Mouse (Mus musculus) limb, embryonic 15.5 days (tissue): ENCODE measurements at regions not wholly inside any gene's neighbourhood (a gene's known extent, or its start where the extent isn't known, plus 50 kb on each side); places are given as distances from the start of the nearest gene placed in this dataset.

Experiments used
- ATAC-seq: fragments of 200-750 bp; cut with Nextera tagmentation; 2 replicates; pipeline ENCODE4 v1.8.0; 2017; ENCODE audit warnings: low read depth, moderate TSS enrichment; ENCODE audit not compliant: insufficient number of reproducible peaks, low FRiP score, low TSS enrichment
- H3K27ac ChIP-seq: fragments of 300-500 bp; sonication (generic); 2 replicates; pipeline ENCODE4 v1.5.1; 2015; ENCODE audit warnings: moderate library complexity, mild to moderate bottlenecking, inconsistent platforms
- H3K27me3 ChIP-seq: fragments of 300-500 bp; sonication (generic); 2 replicates; pipeline ENCODE4 v1.6.1; 2015; ENCODE audit warnings: inconsistent platforms
- H3K36me3 ChIP-seq: fragments of 300-500 bp; sonication (generic); 2 replicates; pipeline ENCODE4 v1.6.1; 2015; ENCODE audit warnings: inconsistent platforms
- H3K4me1 ChIP-seq: fragments of 300-500 bp; sonication (generic); 2 replicates; pipeline ENCODE4 v1.6.1; 2015; ENCODE audit warnings: inconsistent platforms
- H3K4me2 ChIP-seq: fragments of 300-500 bp; sonication (generic); 2 replicates; pipeline ENCODE4 v1.6.1; 2015; ENCODE audit warnings: mild to moderate bottlenecking, inconsistent platforms
- H3K4me3 ChIP-seq: fragments of 300-500 bp; sonication (generic); 2 replicates; pipeline ENCODE4 v1.5.1; 2015; ENCODE audit warnings: mild to moderate bottlenecking, inconsistent platforms
- H3K9ac ChIP-seq: fragments of 300-500 bp; sonication (generic); 2 replicates; pipeline ENCODE4 v1.6.1; 2015; ENCODE audit warnings: inconsistent platforms
- H3K9me3 ChIP-seq: fragments of 300-500 bp; sonication (generic); 2 replicates; pipeline ENCODE4 v1.6.1; 2016; ENCODE audit warnings: inconsistent platforms
- WGBS: fragments of 180-500 bp; shearing (Covaris S2); methylation state at CpG from one replicate; pipeline ENCODE4 v1.1.7; 2015; 5-methylcytosine and 5-hydroxymethylcytosine counted together

- no peak overlapping the region for H3K4me2 ChIP-seq
- no peak overlapping the region for H3K27ac ChIP-seq
- peaks cover 13% of the 10 kb centered on the region; the same call in 1 of the 2 replicates for H3K4me1 ChIP-seq
- H3K27me3 ChIP-seq: no peaks in the 10 kb centered on the region
- WGBS: 84% methylated on average over 3 of the region's 4 CpGs
- no peaks in the 10 kb centered on the region for H3K9me3 ChIP-seq
- H3K4me3 ChIP-seq: no peak overlapping the region
- no peaks in the 10 kb centered on the region for H3K36me3 ChIP-seq
- H3K9ac ChIP-seq: no peak overlapping the region
- ATAC-seq: no peak
Measured at GRCm38 (mm10) chr13:113536306-113536705, 82.1 kb downstream of the Snx18 start.

- peaks cover 13% of the 10 kb centered on the region; the same call in 1 of the 2 replicates for H3K4me1 ChIP-seq
- no peak overlapping the region for H3K4me2 ChIP-seq
- no peaks in the 10 kb centered on the region for H3K9me3 ChIP-seq
- H3K9ac ChIP-seq: no peak overlapping the region
- no peak for ATAC-seq
- WGBS: 38% methylated on average over 8 of the region's 8 CpGs
- H3K27ac ChIP-seq: peak overlapping the region; percentile 60; the same call in 1 of the 2 replicates
- no peaks in the 10 kb centered on the region for H3K36me3 ChIP-seq
- no peak overlapping the region for H3K4me3 ChIP-seq
- no peaks in the 10 kb centered on the region for H3K27me3 ChIP-seq
Measured at GRCm38 (mm10) chr13:113534664-113535455, 83.5 kb downstream of the Snx18 start.

- 0 out of 2 replicates have a peak overlapping the region, but pooled peaks have one; percentile 22 for H3K27ac ChIP-seq
- no peak overlapping the region for H3K4me3 ChIP-seq
- peaks cover 13% of the 10 kb centered on the region; the same call in 1 of the 2 replicates for H3K4me1 ChIP-seq
- H3K9ac ChIP-seq: no peak overlapping the region
- H3K4me2 ChIP-seq: no peak overlapping the region
- no peaks in the 10 kb centered on the region for H3K9me3 ChIP-seq
- no peaks in the 10 kb centered on the region for H3K36me3 ChIP-seq
- WGBS: 28% methylated on average over 4 of the region's 4 CpGs
- H3K27me3 ChIP-seq: no peaks in the 10 kb centered on the region
- no peak for ATAC-seq
Measured at GRCm38 (mm10) chr13:113533884-113534445, 84.4 kb downstream of the Snx18 start.

DNA sequence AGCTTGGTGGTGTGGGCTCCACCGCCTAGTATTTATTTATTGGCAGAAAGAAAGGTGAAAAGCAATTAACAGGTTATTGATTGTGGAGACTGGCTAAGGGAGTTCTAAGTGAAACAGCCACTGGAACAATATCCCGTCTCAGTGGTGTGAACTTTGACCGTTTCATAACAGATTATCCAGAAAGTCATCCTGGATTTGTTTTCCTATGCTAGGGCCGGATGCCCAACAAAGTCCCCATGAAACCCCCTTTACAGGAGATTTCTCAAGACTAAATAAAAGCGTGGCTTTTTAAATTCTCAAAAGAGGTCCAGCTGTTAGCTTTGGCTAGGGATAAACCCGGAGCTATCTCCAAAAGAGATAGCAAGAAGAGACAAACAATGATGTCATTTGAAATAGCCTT lies 91.4 kb downstream of the Snx18 start:
- Histone ChIP-seq H3K4me3 (no peak overlapping the region), H3K27me3 (no peaks in the 10 kb centered on the region), H3K27ac (no peak overlapping the region), H3K36me3 (no peaks in the 10 kb centered on the region), H3K4me2 (no peak overlapping the region), H3K4me1 (no peaks in the 10 kb centered on the region), H3K9me3 (no peaks in the 10 kb centered on the region), H3K9ac (no peak overlapping the region)
- WGBS: 75% methylated on average over 6 of the region's 6 CpGs
- no peak for ATAC-seq

GRCm38 (mm10) chr13:113523503-113523902 lies 94.9 kb downstream of the Snx18 start:
- ATAC-seq: no peak
- H3K27me3 ChIP-seq: no peaks in the 10 kb centered on the region
- H3K4me3 ChIP-seq: no peak overlapping the region

DNA sequence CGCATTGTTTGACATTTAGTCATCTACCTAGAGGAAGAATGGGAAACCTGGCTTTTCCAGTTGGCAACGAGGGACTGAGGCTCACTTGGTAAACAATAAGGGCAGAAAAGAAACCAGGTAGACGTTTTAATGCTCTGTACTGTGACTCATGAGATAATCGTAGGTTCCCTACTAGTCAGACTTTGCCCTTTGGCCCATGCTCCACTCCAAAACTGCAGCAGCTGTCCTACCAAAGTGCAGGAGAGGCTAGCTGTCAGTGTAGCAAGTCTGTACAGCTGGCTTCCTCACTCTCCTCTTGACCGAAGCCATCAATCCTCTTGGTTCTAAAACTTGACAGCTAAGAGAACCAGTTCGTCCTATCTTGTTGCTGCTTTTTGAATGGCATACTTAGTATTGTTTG lies 100.2 kb downstream of the Snx18 start:
- no peaks in the 10 kb centered on the region for H3K36me3 ChIP-seq
- no peaks in the 10 kb centered on the region for H3K9me3 ChIP-seq
- H3K27me3 ChIP-seq: no peaks in the 10 kb centered on the region
- no peak overlapping the region for H3K4me2 ChIP-seq
- no peak overlapping the region for H3K4me3 ChIP-seq
- peaks cover 16% of the 10 kb centered on the region; the same call in 1 of the 2 replicates for H3K4me1 ChIP-seq
- 79% methylated on average over 6 of the region's 6 CpGs for WGBS
- H3K27ac ChIP-seq: no peak overlapping the region
- no peak for ATAC-seq
- no peak overlapping the region for H3K9ac ChIP-seq

More at GRCm38 (mm10) chr13:113523503-113523902, 94.9 kb downstream of the Snx18 start:
- no peaks in the 10 kb centered on the region for H3K9me3 ChIP-seq
- no peaks in the 10 kb centered on the region for H3K4me1 ChIP-seq
- no peak overlapping the region for H3K9ac ChIP-seq
- H3K36me3 ChIP-seq: no peaks in the 10 kb centered on the region
- no peak overlapping the region for H3K27ac ChIP-seq
- whole genome bisulfite sequencing: 79% methylated on average over 5 of the region's 5 CpGs
- H3K4me2 ChIP-seq: no peak overlapping the region

GRCm38 (mm10) chr13:113516102-113516501 lies 102.3 kb downstream of the Snx18 start:
- WGBS: 81% methylated on average over 1 of the region's 1 CpGs
- H3K4me2 ChIP-seq: no peak overlapping the region
- no peak for ATAC-seq
- no peak overlapping the region for H3K27ac ChIP-seq
- H3K27me3 ChIP-seq: no peaks in the 10 kb centered on the region
- no peak overlapping the region for H3K4me3 ChIP-seq
- H3K9me3 ChIP-seq: no peaks in the 10 kb centered on the region
- peaks cover 16% of the 10 kb centered on the region; the same call in 1 of the 2 replicates for H3K4me1 ChIP-seq
- no peak overlapping the region for H3K9ac ChIP-seq
- no peaks in the 10 kb centered on the region for H3K36me3 ChIP-seq

DNA sequence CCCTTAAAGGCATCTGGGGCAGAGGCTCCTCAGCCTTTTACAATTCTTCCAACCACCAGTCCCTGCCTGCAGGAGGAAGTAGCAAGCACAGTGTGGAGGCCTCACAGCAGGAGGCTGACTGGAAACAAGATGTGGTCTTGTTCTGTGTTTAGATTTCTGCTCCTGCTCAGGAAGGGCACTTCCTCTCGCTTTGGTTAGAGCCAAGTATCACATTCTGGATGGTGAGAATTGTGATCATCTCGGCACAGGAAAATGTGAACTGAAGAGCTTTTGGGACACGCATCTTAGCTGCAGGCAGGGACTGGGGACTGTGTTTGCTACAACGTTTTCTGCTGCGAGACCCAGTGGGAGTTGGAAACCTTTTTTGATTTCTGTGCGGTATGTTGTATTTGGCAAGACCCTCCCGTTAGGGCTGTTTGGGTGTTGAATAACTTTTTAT lies 103.2 kb downstream of the Snx18 start:
- WGBS: 22% methylated on average over 7 of the region's 7 CpGs
- Histone ChIP-seq H3K27ac (peak overlapping the region; percentile 74), H3K9me3 (no peaks in the 10 kb centered on the region), H3K27me3 (no peaks in the 10 kb centered on the region), H3K4me1 (peaks cover 16% of the 10 kb centered on the region; the same call in 1 of the 2 replicates), H3K9ac (no peak overlapping the region), H3K36me3 (no peaks in the 10 kb centered on the region), H3K4me3 (no peak overlapping the region), H3K4me2 (0 out of 2 replicates have a peak overlapping the region, but pooled peaks have one; percentile 3)
- ATAC-seq: peak; percentile 80

- ATAC-seq: no peak
- H3K27me3 ChIP-seq: no peaks in the 10 kb centered on the region
- no peaks in the 10 kb centered on the region for H3K9me3 ChIP-seq
- H3K36me3 ChIP-seq: no peaks in the 10 kb centered on the region
- H3K27ac ChIP-seq: no peak overlapping the region
- H3K4me1 ChIP-seq: peaks cover 11% of the 10 kb centered on the region
- H3K4me2 ChIP-seq: no peak overlapping the region
- H3K4me3 ChIP-seq: no peak overlapping the region
- H3K9ac ChIP-seq: no peak overlapping the region
- WGBS: 56% methylated on average over 10 of the region's 10 CpGs
Measured at GRCm38 (mm10) chr13:113509403-113510185, 108.8 kb downstream of the Snx18 start.

DNA sequence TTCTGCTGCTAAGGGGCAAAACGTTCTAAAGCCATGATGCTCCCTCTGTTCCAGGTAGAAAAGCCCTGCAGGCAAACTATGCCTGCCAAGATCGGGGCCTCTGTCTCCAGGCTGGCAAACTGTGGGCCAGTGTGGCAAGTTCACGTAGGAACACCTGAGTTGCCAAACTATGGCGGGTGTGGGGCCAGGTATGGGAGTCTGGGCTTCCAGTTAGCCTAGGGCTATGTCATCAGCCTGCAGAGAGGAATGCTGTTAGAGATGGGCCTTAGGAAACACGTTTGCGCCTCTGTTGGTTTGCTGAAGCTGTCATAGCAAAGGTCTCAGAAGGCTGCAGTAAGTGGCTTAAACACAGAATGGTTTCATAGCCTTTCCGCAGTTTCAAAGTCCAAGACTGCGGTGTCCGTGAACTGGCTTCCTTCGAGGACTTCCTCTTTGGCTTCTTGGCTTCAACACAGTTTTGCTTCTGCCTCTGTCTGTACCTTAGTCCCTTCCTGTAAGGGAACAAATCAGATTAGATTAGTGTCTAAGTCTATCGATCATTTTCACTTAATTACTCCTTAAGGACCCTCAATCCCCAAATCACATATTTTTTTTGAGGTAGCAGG lies 110.1 kb downstream of the Snx18 start:
- Histone ChIP-seq H3K4me1 (peaks cover 4% of the 10 kb centered on the region), H3K27ac (no peak overlapping the region), H3K4me2 (no peak overlapping the region), H3K4me3 (no peak overlapping the region), H3K27me3 (no peaks in the 10 kb centered on the region), H3K9ac (no peak overlapping the region), H3K36me3 (no peaks in the 10 kb centered on the region), H3K9me3 (no peaks in the 10 kb centered on the region)
- no peak for ATAC-seq
- 84% methylated on average over 11 of the region's 11 CpGs for WGBS

DNA sequence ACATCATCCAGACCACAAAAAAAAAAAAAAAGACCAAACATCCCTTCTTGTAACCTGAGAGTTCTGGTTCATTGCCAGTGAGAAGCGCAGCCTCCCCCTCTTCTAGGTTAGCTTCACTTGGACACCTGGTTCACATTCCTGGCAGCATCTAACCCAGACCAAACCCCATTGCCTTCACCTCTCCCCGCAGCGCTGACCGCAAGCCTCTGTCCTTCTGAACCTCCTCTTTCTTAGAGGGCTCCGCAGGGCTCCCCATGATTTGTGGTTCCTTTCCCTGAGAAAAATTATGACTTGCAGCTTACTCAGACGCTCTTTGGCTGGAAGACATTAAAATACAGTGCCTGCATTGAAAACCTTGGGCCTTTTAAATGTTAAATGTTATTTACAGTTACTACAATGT lies 115.8 kb downstream of the Snx18 start:
- no peak for ATAC-seq
- no peak overlapping the region for H3K9ac ChIP-seq
- H3K4me1 ChIP-seq: peaks cover 17% of the 10 kb centered on the region
- H3K27me3 ChIP-seq: no peaks in the 10 kb centered on the region
- 0 out of 2 replicates have a peak overlapping the region, but pooled peaks have one; percentile 22 for H3K27ac ChIP-seq
- H3K4me2 ChIP-seq: no peak overlapping the region
- no peaks in the 10 kb centered on the region for H3K9me3 ChIP-seq
- no peaks in the 10 kb centered on the region for H3K36me3 ChIP-seq
- WGBS: 47% methylated on average over 6 of the region's 6 CpGs
- H3K4me3 ChIP-seq: no peak overlapping the region
